Mouse (Mus musculus) heart, postnatal 10 days (tissue): ENCODE data around the gene Sprr2f. TPM values are rescaled to one million over a fixed set of nuclear protein-coding genes. Genes with fewer than 3 reads are reported as not detected.

ENCODE experiments used
- DNase-seq, 2 experiments: peaks; one replicate each; pipeline ENCODE4 v3.0.0; 2021
- intact Hi-C: fragments of 180-260 bp; cut with DNase I; formaldehyde crosslinking; loops from one replicate; pipeline ENCODE4 v1.15.1; 2025
- total RNA-seq, 2 experiments: library from RNA; stranded (reverse); gene quantifications; 2 replicates each; pipeline ENCODE4 v1.2.3; 2021

The Sprr2f gene
- not detected for total RNA-seq

DNA sequence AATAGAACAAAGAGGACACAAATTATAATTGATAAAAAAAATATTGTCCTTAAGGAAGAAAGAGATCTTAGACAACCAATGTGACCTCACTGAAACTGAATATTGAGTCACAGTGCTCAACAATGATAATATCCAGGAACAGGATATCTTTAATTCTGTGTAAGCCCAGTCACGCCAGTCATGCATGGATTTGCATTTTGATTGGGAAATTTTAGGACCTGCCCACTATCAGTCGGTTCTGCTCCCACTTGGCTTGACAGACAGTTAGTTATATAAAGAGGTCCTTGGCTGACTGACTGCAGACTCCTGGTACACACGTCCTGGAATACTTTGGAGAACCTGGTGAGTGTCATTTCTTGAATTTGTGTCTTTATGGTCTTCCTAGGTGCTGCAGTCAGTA is at the start of gene Sprr2f:
TSS of gene Sprr2f (plus strand) at position 301 of the 400 bp plus-strand sequence.
- intact Hi-C loops = no loop called here
- DNase-seq = no peak

DNA sequence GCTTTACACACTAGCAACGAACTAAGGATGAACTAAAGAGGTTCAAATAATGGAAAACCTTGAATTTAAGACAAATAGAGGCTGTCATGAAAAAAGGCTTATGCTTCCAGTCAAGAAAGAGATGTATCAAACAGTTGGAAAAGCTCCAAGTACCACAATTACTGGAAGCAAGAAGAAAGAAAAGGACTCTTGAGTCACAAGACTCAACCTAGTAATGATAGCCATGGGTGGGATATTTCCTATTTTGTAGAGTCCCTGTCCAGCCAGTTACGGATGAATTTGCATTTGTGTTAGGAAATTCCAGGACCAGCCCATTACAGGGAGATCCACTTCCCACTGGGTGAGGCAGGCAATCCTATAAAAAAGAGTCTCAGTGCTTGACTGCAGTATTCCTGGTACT is 48.7 kb upstream of the Sprr2f start, which contains the start of gene Sprr2b:
TSS of gene Sprr2b (plus strand) at position 301 of the 400 bp plus-strand sequence.
- no peak for DNase-seq
- intact Hi-C loops = no loop called here

GRCm38 (mm10) chr3:92317384-92317783 is 47.6 kb upstream of the Sprr2f start:
- intact Hi-C loops = no loop called here
- no peak for DNase-seq

- DNase-seq = no peak
- intact Hi-C loops = no loop called here
Measured at GRCm38 (mm10) chr3:92336278-92336677, 28.7 kb upstream of the Sprr2f start.

DNA sequence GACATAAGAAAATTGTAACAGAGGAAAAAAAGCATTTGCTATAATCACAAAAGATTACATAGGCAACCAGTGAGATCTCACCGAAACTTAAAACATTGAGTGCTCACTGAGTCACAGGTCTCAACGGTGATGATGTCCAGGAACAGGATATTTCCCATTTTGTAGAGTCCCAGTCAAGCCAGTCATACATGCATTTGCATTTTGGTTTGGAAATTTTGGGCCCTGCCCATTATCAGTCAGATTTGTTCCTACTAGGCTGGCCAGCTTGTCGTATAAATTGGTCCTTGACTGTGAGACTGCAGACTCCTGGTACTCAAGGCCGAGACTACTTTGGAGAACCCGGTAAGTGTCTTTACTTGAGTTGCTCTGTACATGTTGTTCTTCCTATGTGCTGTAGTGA is 26.1 kb upstream of the Sprr2f start, which contains the start of gene Sprr2d:
TSS of gene Sprr2d (plus strand) at position 301 of the 400 bp plus-strand sequence.
- no peak for DNase-seq
- intact Hi-C loops = no loop called here

DNA sequence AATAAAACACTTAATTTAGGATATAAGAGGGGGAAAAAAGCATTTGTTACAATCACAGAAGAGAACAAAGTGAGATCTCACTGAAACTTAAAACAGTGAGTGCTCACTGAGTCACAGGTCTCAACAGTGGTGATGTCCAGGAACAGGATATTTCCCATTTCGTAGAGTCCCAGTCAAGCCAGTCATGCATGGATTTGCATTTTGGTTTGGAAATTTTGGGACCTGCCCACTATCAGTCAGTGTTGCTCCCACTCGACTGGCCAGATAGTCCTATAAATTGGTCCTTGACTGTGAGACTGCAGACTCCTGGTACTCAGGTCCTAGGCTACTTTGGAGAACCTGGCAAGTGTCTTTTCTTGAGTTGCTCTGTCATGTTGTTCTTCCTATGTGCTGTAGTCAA is 13.1 kb upstream of the Sprr2f start, which contains the start of gene Sprr2e:
TSS of gene Sprr2e (plus strand) at position 301 of the 400 bp plus-strand sequence.
- no peak for DNase-seq
- intact Hi-C loops = no loop called here

DNA sequence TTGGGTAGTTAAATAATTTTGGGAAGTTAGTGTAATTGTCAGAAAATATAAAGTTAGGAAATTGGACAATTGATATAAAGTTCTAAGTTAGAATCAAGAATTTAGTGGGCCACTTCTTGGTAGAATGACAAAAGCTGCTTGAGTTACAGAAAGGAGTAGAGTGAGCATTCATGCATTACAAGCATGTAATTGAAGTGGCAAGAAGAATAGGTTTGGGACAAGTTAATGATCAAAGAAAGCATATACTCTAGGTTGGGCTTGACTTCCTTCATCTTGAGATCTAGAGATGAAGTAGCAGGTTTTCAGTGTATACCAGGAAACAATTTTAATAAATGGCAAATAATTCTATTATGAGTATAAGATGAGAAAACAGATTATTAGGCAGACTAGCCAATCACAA is 3.4 kb upstream of the Sprr2f start:
- intact Hi-C loops = no loop called here

DNA sequence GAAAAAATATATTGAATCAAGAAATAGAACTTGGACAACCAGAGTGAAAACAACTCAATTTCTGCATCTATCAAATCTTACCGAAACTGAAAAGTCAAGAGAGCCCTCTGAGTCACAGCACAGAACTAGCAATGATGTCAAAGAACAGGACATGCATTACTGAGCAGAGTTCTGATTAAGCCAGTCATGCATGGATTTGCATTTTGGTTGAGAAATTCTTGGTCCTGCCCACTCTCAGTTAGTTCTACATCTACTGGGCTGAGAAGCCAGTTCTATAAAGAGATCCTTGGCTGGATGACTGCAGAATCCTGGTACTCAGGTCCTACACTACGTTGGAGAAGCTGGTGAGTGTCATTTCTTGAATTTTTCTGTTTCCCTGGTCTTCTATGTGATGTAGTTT is 8.6 kb downstream of the Sprr2f start:
- intact Hi-C loops = no loop called here
- DNase-seq = no peak

More for the DNA sequence above, 3.4 kb upstream of the Sprr2f start:
- no peak for DNase-seq

DNA sequence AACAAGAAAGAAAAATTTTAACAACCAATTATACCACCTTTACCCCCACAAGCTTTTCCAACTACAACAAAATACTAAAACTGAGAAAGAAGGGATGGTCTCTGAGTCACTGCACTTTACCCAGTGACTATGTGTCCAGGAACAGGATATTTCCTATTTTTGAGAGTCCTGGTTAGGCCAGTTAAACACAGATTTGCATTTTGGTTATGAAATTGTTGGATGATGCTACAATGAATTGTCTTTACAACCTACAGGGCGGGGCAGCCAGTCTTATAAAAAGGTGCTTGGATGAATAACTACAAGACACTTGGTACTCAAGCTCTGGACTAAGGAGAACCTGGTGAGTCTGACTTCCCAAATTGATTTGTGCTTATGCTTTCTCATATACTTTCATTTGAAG is 20.4 kb downstream of the Sprr2f start, which contains the start of gene Sprr2h:
TSS of gene Sprr2h (plus strand) at position 301 of the 400 bp plus-strand sequence.
- no peak for DNase-seq
- intact Hi-C loops = no loop called here

- no peak for DNase-seq
- intact Hi-C loops = loop anchor here (5.0 kb wide), 1 partner anchor 118 kb away; no protein-coding TSS in a partner anchor
Measured at GRCm38 (mm10) chr3:92394301-92394700, 29.3 kb downstream of the Sprr2f start.

GRCm38 (mm10) chr3:92407691-92408090 is 42.7 kb downstream of the Sprr2f start, which contains the start of gene Sprr2i:
Gene Sprr2i, plus strand, starts transcription at chr3:92407991.
- intact Hi-C loops = no loop called here
- no peak for DNase-seq

Other genes starting within 250 kb of the Sprr2f start
- not detected for gene Prr9, start 241.2 kb upstream of the Sprr2f start, total RNA-seq
- gene Lelp1, start 222.4 kb upstream of the Sprr2f start, total RNA-seq = not detected
- not detected for gene Sprr2a1, start 149.4 kb upstream of the Sprr2f start, total RNA-seq
- gene Sprr2a2, start 149.3 kb upstream of the Sprr2f start, total RNA-seq = 1 to 10 TPM; 2.6 to 3.4 TPM
- gene Sprr2a3, start 79.8 kb upstream of the Sprr2f start, total RNA-seq = not detected
- gene Sprr2b, start 48.6 kb upstream of the Sprr2f start, total RNA-seq = not detected
- not detected for gene Sprr2d, start 26.0 kb upstream of the Sprr2f start, total RNA-seq
- not detected for gene Sprr2e, start 13.0 kb upstream of the Sprr2f start, total RNA-seq
- gene Sprr2h, start 20.5 kb downstream of the Sprr2f start, total RNA-seq = not detected
- gene Sprr2i, start 42.8 kb downstream of the Sprr2f start, total RNA-seq = not detected
- not detected for gene Sprr2j-ps, start 52.9 kb downstream of the Sprr2f start, total RNA-seq
- gene Gm9774, start 64.2 kb downstream of the Sprr2f start, total RNA-seq = 1 to 10 TPM; 3.9 to 5.2 TPM
- gene Sprr2k, start 67.4 kb downstream of the Sprr2f start, total RNA-seq = not detected
- gene Sprr1b, start 73.6 kb downstream of the Sprr2f start, total RNA-seq = not detected
- not detected for gene Sprr3, start 93.5 kb downstream of the Sprr2f start, total RNA-seq
- gene Sprr1a, start 120.7 kb downstream of the Sprr2f start, total RNA-seq = not detected
- gene Sprr4, start 135.3 kb downstream of the Sprr2f start, total RNA-seq = not detected
- gene 2310046K23Rik, start 169.3 kb downstream of the Sprr2f start, total RNA-seq = not detected
- gene Ivl, start 208.5 kb downstream of the Sprr2f start, total RNA-seq = not detected
- not detected for gene Smcp, start 223.8 kb downstream of the Sprr2f start, total RNA-seq
- not detected for gene 2210017I01Rik, start 242.3 kb downstream of the Sprr2f start, total RNA-seq